Mouse (Mus musculus) liver, embryonic 14.5 days (tissue): ENCODE results near the gene Gsta2. TPM values are rescaled to one million over a fixed set of nuclear protein-coding genes. Genes with fewer than 3 reads are reported as not detected.

Experiments
- ATAC-seq: fragments of 200-750 bp; cut with Nextera tagmentation; 2 replicates; pipeline ENCODE4 v1.8.0; 2017; ENCODE audit warnings: moderate number of reproducible peaks, mild to moderate bottlenecking, moderate library complexity; ENCODE audit not compliant: insufficient read depth
- DNase-seq, 3 experiments: peaks; one replicate each; pipeline ENCODE4 v3.0.0-alpha.2; 2012 to 2013; ENCODE audit warnings: low read depth in 3 of 3, low spot score in 3 of 3
- H3K27ac ChIP-seq: fragments of 300-500 bp; sonication (generic); 2 replicates; pipeline ENCODE4 v1.5.1; 2014; ENCODE audit warnings: moderate library complexity, mild to moderate bottlenecking, control low read depth, inconsistent platforms
- H3K27me3 ChIP-seq: fragments of 300-500 bp; sonication (generic); 2 replicates; pipeline ENCODE4 v1.6.1; 2014; ENCODE audit warnings: mild to moderate bottlenecking, low read length, moderate library complexity; ENCODE audit not compliant: control insufficient read depth, insufficient read depth
- H3K36me3 ChIP-seq: fragments of 300-500 bp; sonication (generic); replicated peaks from 2 replicates; pipeline ENCODE4 v1.6.1; 2014; ENCODE audit warnings: low read depth; ENCODE audit not compliant: control insufficient read depth, insufficient read depth
- H3K4me1 ChIP-seq, 2 experiments: fragments of 200-500 bp in 1 of 2; fragments of 300-500 bp in 1 of 2; sonication (generic) in 1 of 2; replicated peaks; 2 replicates each; pipeline ENCODE4 v1.6.1; 2012 to 2014; ENCODE audit warnings: antibody characterized with exemption in 1 of 2, inconsistent platforms in 1 of 2, low read length in 1 of 2; ENCODE audit not compliant: control insufficient read depth in 2 of 2, insufficient read depth in 2 of 2
- H3K4me2 ChIP-seq: fragments of 300-500 bp; sonication (generic); 2 replicates; pipeline ENCODE4 v1.6.1; 2014; ENCODE audit warnings: low read depth, mild to moderate bottlenecking, control low read depth, moderate library complexity
- H3K4me3 ChIP-seq, 2 experiments: fragments of 200-500 bp in 1 of 2; fragments of 300-500 bp in 1 of 2; sonication (generic) in 1 of 2; 2 replicates each; pipeline ENCODE4 v1.5.1; 2012 to 2014; ENCODE audit warnings: low read depth in 2 of 2, low read length in 2 of 2, mild to moderate bottlenecking in 2 of 2, control low read depth in 1 of 2, inconsistent platforms in 1 of 2, moderate library complexity in 1 of 2; ENCODE audit not compliant: insufficient read depth in 1 of 2
- H3K9ac ChIP-seq: fragments of 300-500 bp; sonication (generic); replicated peaks from 2 replicates; pipeline ENCODE4 v1.6.1; 2014; ENCODE audit warnings: mild to moderate bottlenecking, control low read depth, moderate library complexity
- H3K9me3 ChIP-seq: fragments of 300-500 bp; sonication (generic); 2 replicates; pipeline ENCODE4 v1.6.1; 2016; ENCODE audit warnings: low read length, mixed read lengths; ENCODE audit not compliant: control insufficient read depth
- CTCF ChIP-seq: IDR thresholded peaks from 2 replicates; pipeline ENCODE4 v1.5.1; 2016; ENCODE audit warnings: antibody characterized with exemption, low read depth, control low read depth
- EP300 ChIP-seq: IDR thresholded peaks from 2 replicates; pipeline ENCODE4 v1.6.1; 2016; ENCODE audit warnings: antibody characterized with exemption, low read depth
- WGBS: fragments of 180-500 bp; shearing (Covaris S2); extraction: QIAGEN DNeasy Blood & Tissue Kit; methylation state at CpG from one replicate; pipeline ENCODE4 v1.1.7; 2014; ENCODE audit not compliant: insufficient replicate concordance; 5-methylcytosine and 5-hydroxymethylcytosine counted together
- polyA plus RNA-seq, 2 experiments: library from polyadenylated mRNA; depleted of rRNA in 1 of 2; stranded (reverse) in 1 of 2; unstranded in 1 of 2; fragments of >200 nt; fragmentation: Nextera tagmentation in 1 of 2; extraction: Ambion mirVana in 1 of 2; gene quantifications; 2 replicates each; pipeline versions ENCODE4 v1.2.1 to v1.2.3; 2012 to 2014

The Gsta2 gene
- polyA plus RNA-seq (2012; rRNA removed) (0.05 and 0.07 TPM in 2 replicates), polyA plus RNA-seq (2014; fragmentation: Nextera tagmentation; extraction: Ambion mirVana) (0.29 and 0.43 TPM in 2 replicates)

DNA sequence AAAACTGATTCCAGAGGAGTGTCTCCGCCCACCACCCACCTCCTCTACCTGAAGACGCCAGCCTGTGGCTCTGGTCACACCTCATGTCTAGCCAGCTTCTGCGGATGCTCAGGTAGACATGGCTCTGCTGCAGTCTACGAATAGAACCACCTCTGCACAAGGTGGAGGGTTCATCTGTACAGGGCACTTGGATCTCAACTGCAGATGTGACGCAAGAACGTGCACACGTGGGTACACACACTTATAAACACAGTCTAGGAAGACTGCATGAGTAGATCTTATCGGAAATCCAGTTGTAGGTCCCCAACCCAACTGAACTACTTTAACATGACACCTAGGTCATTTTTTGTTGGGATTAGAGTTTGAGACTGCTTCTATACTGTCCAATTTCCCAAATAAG, at the start of gene Gsta2:
Gene Gsta2 (minus strand): TSS at position 178 of the 400 bp plus-strand sequence.
- no peak within 1 kb of the TSS for H3K4me3 ChIP-seq
- ATAC-seq (no peak), DNase-seq (no peak)
- H3K9me3 ChIP-seq = no peaks in the 10 kb centered on the region
- no peaks in the 10 kb centered on the region for H3K4me1 ChIP-seq
- no peak within 1 kb of the TSS for H3K4me2 ChIP-seq
- WGBS = 67% methylated on average over 8 of the region's 8 CpGs
- H3K27ac ChIP-seq = no peak within 1 kb of the TSS
- H3K9ac ChIP-seq = no peak within 1 kb of the TSS
- H3K36me3 ChIP-seq = no peaks in the 10 kb centered on the region
- TF ChIP-seq EP300 (no peak), CTCF (no peak)
- H3K27me3 ChIP-seq = no peaks in the 10 kb centered on the region

DNA sequence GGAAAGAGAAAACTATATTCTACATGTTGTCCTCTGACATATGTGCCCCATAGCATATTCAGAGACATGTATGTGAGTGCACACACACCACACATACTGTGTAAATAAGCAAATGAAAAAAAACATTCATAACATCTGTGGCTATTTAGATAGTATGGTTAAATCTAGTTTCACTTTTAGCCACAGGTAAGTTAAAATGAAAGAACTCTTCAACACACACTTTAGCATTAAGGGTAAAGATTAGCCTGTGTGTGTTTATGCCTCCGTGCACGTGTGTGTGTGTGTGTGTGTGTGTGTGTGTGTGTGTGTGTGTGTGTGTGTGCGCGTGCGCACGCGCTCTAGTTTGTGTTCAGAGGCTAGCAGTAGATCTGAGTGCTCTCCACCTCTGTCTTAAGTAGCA, 46.0 kb upstream of the Gsta2 start:
- WGBS = 77% methylated on average over 7 of the region's 7 CpGs
- DNase-seq (no peak), ATAC-seq (no peak)
- Histone ChIP-seq H3K9me3 (no peaks in the 10 kb centered on the region), H3K9ac (no peak overlapping the region), H3K36me3 (no peaks in the 10 kb centered on the region), H3K4me2 (no peak overlapping the region), H3K4me3 (no peak overlapping the region), H3K27ac (no peak overlapping the region), H3K27me3 (peaks cover 11% of the 10 kb centered on the region), H3K4me1 (no peaks in the 10 kb centered on the region)
- no peak for TF ChIP-seq CTCF
- no peak for TF ChIP-seq EP300

DNA sequence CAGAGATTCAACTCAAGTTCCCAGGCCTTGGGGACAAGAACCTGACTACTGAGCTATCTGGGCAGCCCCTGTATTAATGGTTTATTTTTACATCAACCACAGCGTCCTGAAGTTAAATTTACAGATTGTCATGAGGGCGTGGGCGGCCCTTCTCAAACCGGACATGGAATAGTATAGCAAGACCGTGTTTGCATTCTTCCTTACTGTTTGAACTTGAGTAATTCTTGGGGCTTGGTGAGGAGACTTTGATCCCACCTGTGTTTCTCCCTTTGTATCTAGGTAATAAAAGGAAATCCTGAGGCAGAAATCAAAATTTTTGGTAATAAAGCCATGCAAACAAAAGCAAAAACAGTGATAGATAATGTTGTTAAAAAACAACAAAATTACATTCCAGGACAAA, 45.0 kb upstream of the Gsta2 start:
- DNase-seq (no peak), ATAC-seq (no peak)
- TF ChIP-seq CTCF (no peak), EP300 (no peak)
- Histone ChIP-seq H3K4me3 (no peak overlapping the region), H3K4me2 (no peak overlapping the region), H3K9me3 (no peaks in the 10 kb centered on the region), H3K27me3 (peaks cover 22% of the 10 kb centered on the region), H3K27ac (no peak overlapping the region), H3K9ac (no peak overlapping the region), H3K36me3 (no peaks in the 10 kb centered on the region), H3K4me1 (no peaks in the 10 kb centered on the region)
- 55% methylated on average over 5 of the region's 5 CpGs for WGBS

DNA sequence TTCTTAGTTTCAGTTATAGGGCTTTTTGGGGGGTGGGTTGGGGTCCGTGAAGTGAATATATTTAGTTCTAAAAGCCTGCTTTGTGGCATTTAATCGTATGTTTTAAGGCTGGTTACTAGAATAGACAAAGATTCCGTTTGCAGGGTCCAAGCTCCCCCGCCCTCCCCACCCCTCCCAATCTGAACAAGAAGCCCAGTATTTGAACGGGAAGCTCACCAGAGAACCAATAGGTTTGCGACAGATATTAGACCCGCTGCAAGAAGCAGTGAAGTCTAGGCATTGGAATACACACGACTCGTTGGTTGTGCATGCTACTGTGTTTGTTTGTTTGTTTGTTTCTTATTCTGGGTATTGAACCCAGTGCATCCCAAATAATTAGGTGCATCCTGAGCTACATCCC, 40.9 kb upstream of the Gsta2 start:
- no peaks in the 10 kb centered on the region for H3K4me1 ChIP-seq
- ATAC-seq = no peak
- H3K27ac ChIP-seq = no peak overlapping the region
- WGBS = 35% methylated on average over 9 of the region's 9 CpGs
- no peaks in the 10 kb centered on the region for H3K36me3 ChIP-seq
- DNase-seq = no peak
- no peak overlapping the region for H3K9ac ChIP-seq
- H3K4me2 ChIP-seq = no peak overlapping the region
- no peak for TF ChIP-seq EP300
- no peak for TF ChIP-seq CTCF
- no peaks in the 10 kb centered on the region for H3K9me3 ChIP-seq
- no peak overlapping the region for H3K4me3 ChIP-seq
- H3K27me3 ChIP-seq = peaks cover 43% of the 10 kb centered on the region

DNA sequence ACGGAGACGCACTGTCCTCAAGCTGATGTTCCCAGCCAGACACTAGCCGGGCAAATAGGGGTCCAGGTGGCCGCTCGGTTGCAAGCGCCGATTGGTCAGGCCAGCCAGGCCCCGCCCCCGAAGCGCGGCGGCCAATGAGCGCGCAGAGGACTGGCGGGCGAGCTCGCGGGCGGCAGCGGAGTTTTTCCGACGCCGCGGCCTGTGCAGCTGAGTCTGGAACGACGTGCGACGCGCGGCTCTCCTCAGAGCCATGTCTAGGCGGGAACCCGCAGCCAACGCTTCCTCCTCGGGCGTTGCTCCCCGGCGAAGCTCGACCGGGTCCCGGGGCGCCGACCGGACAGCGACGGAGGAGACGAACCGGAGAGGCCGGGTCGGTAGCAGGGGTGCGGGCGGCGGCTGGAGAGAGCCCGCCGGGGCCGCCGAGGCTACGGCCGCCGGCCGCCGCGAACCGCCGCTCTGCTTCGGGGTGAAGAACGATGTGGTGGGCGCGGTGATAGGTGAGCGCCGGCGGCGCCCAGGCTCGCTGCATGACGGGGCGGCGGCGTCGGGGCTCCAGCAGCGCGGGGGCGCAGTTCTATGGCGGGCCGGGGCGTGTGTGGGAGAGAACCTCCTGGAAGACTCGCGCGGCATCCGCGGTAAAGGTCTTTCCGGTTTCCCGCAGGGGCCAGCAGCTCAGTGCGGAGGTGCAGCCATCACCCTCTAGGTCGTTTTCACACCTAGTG, 40.2 kb upstream of the Gsta2 start, which contains the start of gene Ddx43:
Gene Ddx43 (plus strand): TSS at position 148 of the 722 bp plus-strand sequence.
- WGBS = 2% methylated on average over 93 of the region's 93 CpGs
- no peaks in the 10 kb centered on the region for H3K36me3 ChIP-seq
- no peak within 1 kb of the TSS for H3K9ac ChIP-seq
- peaks cover 43% of the 10 kb centered on the region for H3K27me3 ChIP-seq
- ATAC-seq = peak; percentile 51; the same call in 1 of the 2 replicates
- DNase-seq = peak in 1 of 3 experiments; percentile 4
- H3K4me3 ChIP-seq = peak within 1 kb of the TSS in 1 of 2 experiments; percentile 22; a peak in 2 of 4 replicates
- H3K4me1 ChIP-seq = no peaks in the 10 kb centered on the region
- H3K9me3 ChIP-seq = no peaks in the 10 kb centered on the region
- H3K4me2 ChIP-seq = peak within 1 kb of the TSS; percentile 35
- TF ChIP-seq CTCF (no peak), EP300 (no peak)
- H3K27ac ChIP-seq = no peak within 1 kb of the TSS
